In genomic region chrX:139596404-139596803, GRCm38 (mm10) we compare ENCODE assay signal across 19 mouse cellular contexts. TPM values are rescaled to one million over a fixed set of nuclear protein-coding genes. Genes with fewer than 3 reads are reported as not detected.
DNase-seq lines count a peak whose midpoint lies in the region; ATAC-seq and TF ChIP-seq lines count a peak whose summit lies in the region.
"Had no signal": no experiment of that assay in that cellular context is flagged by ENCODE, and none has a peak within 500 bp of the region (broad histone marks: within the 10 kb centered on the region; RNA-seq: fewer than 3 reads in every experiment).

No protein-coding gene starts in this region.

- no peak overlapping the region for H3K27ac ChIP-seq in kidney, embryonic 15.5 days
- no peak overlapping the region for H3K27ac ChIP-seq in liver, adult 2 months (replicated peaks; ENCODE audit: insufficient read depth, low read depth, low read length)
- no peak overlapping the region for H3K27ac ChIP-seq in liver, embryonic 11.5 days (ENCODE audit: low read depth, low read length)
- H3K27ac ChIP-seq in kidney, embryonic 16.5 days (ENCODE audit: low read length): no peak overlapping the region
- H3K27ac ChIP-seq in liver, postnatal 0 days (ENCODE audit: low read depth): peak overlapping the region; percentile 49; the same call in 1 of the 2 replicates
- H3K27ac ChIP-seq in midbrain, embryonic 14.5 days (replicated peaks; ENCODE audit: low read depth, low read length): no peak overlapping the region
- H3K27ac ChIP-seq: embryonic facial prominence, embryonic 12.5 days; forebrain, embryonic 15.5 days; heart, embryonic 10.5 days had no signal

- H3K4me3 ChIP-seq in kidney, embryonic 15.5 days (replicated peaks): no peak overlapping the region
- H3K4me3 ChIP-seq in liver, adult 2 months (ENCODE audit: insufficient read depth, low read depth, low read length): no peak overlapping the region
- H3K4me3 ChIP-seq in liver, embryonic 11.5 days (ENCODE audit: low read depth, low read length): no peak overlapping the region
- no peak overlapping the region for H3K4me3 ChIP-seq in kidney, embryonic 16.5 days (ENCODE audit: low read length)
- H3K4me3 ChIP-seq in liver, postnatal 0 days (ENCODE audit: low read depth, low read length): no peak overlapping the region
- H3K4me3 ChIP-seq in midbrain, embryonic 14.5 days (replicated peaks; ENCODE audit: low read depth, low read length): no peak overlapping the region
- H3K4me3 ChIP-seq: embryonic facial prominence, embryonic 12.5 days; forebrain, embryonic 15.5 days; heart, embryonic 10.5 days had no signal

- WGBS in kidney, embryonic 15.5 days: 82% methylated on average over 6 of the region's 6 CpGs
- 21% methylated on average over 6 of the region's 6 CpGs for WGBS in liver, adult 2 months
- WGBS in liver, embryonic 11.5 days: 73% methylated on average over 6 of the region's 6 CpGs
- 79% methylated on average over 6 of the region's 6 CpGs for WGBS in kidney, embryonic 16.5 days
- 65% methylated on average over 6 of the region's 6 CpGs for WGBS in liver, postnatal 0 days (ENCODE audit: insufficient replicate concordance)
- 84% methylated on average over 6 of the region's 6 CpGs for WGBS in midbrain, embryonic 14.5 days

- H3K4me1 ChIP-seq in kidney, embryonic 15.5 days: no peaks in the 10 kb centered on the region
- peaks cover 1% of the 10 kb centered on the region; the same call in 1 of the 2 replicates for H3K4me1 ChIP-seq in liver, adult 2 months (ENCODE audit: control insufficient read depth, insufficient read depth, low read length)
- H3K4me1 ChIP-seq in liver, embryonic 11.5 days (replicated peaks; ENCODE audit: control insufficient read depth, insufficient read depth, low read length): no peaks in the 10 kb centered on the region
- H3K4me1 ChIP-seq in kidney, embryonic 16.5 days (ENCODE audit: insufficient read depth, low read length): no peaks in the 10 kb centered on the region
- H3K4me1 ChIP-seq in liver, postnatal 0 days (ENCODE audit: insufficient read depth): no peaks in the 10 kb centered on the region
- H3K4me1 ChIP-seq in midbrain, embryonic 14.5 days (ENCODE audit: control insufficient read depth, insufficient read depth, low read length): no peaks in the 10 kb centered on the region
- H3K4me1 ChIP-seq: embryonic facial prominence, embryonic 12.5 days; forebrain, embryonic 15.5 days; heart, embryonic 10.5 days had no signal

- H3K27me3 ChIP-seq in kidney, embryonic 15.5 days: peaks cover 24% of the 10 kb centered on the region
- H3K27me3 ChIP-seq in liver, adult 2 months (ENCODE audit: control insufficient read depth, insufficient read depth, low read length): no peaks in the 10 kb centered on the region
- no peaks in the 10 kb centered on the region for H3K27me3 ChIP-seq in liver, embryonic 11.5 days (replicated peaks; ENCODE audit: control insufficient read depth, insufficient read depth, low read length)
- peaks cover 2% of the 10 kb centered on the region; the same call in 1 of the 2 replicates for H3K27me3 ChIP-seq in kidney, embryonic 16.5 days (ENCODE audit: insufficient read depth, low read length)
- no peaks in the 10 kb centered on the region for H3K27me3 ChIP-seq in liver, postnatal 0 days (ENCODE audit: insufficient read depth, low read length)
- H3K27me3 ChIP-seq in midbrain, embryonic 14.5 days (ENCODE audit: control insufficient read depth, insufficient read depth, low read length): no peaks in the 10 kb centered on the region; the same call in 1 of the 2 replicates
- H3K27me3 ChIP-seq: embryonic facial prominence, embryonic 12.5 days; forebrain, embryonic 15.5 days had no signal

- peak; percentile 43 for DNase-seq in kidney, adult 11 months
- DNase-seq in liver, adult 2 months (ENCODE audit: extremely low read depth, low read depth, low spot score): peak; percentile 93
- DNase-seq in liver, embryonic 11.5 days (ENCODE audit: low spot score): no peak
- no peak for DNase-seq in liver, postnatal 0 days
- DNase-seq in spleen, postnatal 36 days (ENCODE audit: low spot score in 2 of 2): no peak
- DNase-seq in midbrain, embryonic 14.5 days: no peak
- DNase-seq: adrenal gland, postnatal 14 days; cerebellum, adult 11-12 months; cerebellum, adult 9-10 months; cerebellum, postnatal 25 days; gastrocnemius, postnatal 10 days; heart, adult 18-20 months; heart, postnatal 10 days; heart, postnatal 4 days had no signal

- peak; percentile 45; the same call in 1 of the 2 replicates for TF ChIP-seq EP300 in liver, postnatal 0 days (IDR thresholded peaks at IDR 0.05; ENCODE audit: low read depth)

- no peak for TF ChIP-seq CTCF in liver, adult 2 months (IDR thresholded peaks at IDR 0.05; ENCODE audit: low read depth, low read length)
- TF ChIP-seq CTCF in liver, postnatal 0 days (IDR thresholded peaks at IDR 0.05; ENCODE audit: low read depth): no peak

- no peaks in the 10 kb centered on the region for H3K36me3 ChIP-seq in kidney, embryonic 15.5 days
- no peaks in the 10 kb centered on the region for H3K36me3 ChIP-seq in liver, adult 2 months (ENCODE audit: control insufficient read depth, insufficient read depth, low read length)
- no peaks in the 10 kb centered on the region for H3K36me3 ChIP-seq in liver, embryonic 11.5 days (ENCODE audit: control insufficient read depth, insufficient read depth, low read length)
- no peaks in the 10 kb centered on the region for H3K36me3 ChIP-seq in kidney, embryonic 16.5 days (ENCODE audit: insufficient read depth, low read length)
- no peaks in the 10 kb centered on the region for H3K36me3 ChIP-seq in liver, postnatal 0 days (replicated peaks; ENCODE audit: insufficient read depth, low read length)
- no peaks in the 10 kb centered on the region for H3K36me3 ChIP-seq in midbrain, embryonic 14.5 days (ENCODE audit: control insufficient read depth, insufficient read depth, low read length)
- H3K36me3 ChIP-seq: embryonic facial prominence, embryonic 12.5 days; forebrain, embryonic 15.5 days; heart, embryonic 10.5 days had no signal

- H3K9me3 ChIP-seq in kidney, embryonic 15.5 days (replicated peaks): no peaks in the 10 kb centered on the region
- H3K9me3 ChIP-seq in liver, embryonic 11.5 days (ENCODE audit: control insufficient read depth, low read length): no peaks in the 10 kb centered on the region
- no peaks in the 10 kb centered on the region for H3K9me3 ChIP-seq in kidney, embryonic 16.5 days (ENCODE audit: low read length)
- H3K9me3 ChIP-seq in liver, postnatal 0 days (ENCODE audit: low read length): no peaks in the 10 kb centered on the region
- no peaks in the 10 kb centered on the region for H3K9me3 ChIP-seq in midbrain, embryonic 14.5 days (ENCODE audit: control insufficient read depth, low read length)
- H3K9me3 ChIP-seq: embryonic facial prominence, embryonic 12.5 days; forebrain, embryonic 15.5 days; heart, embryonic 10.5 days had no signal

- no peak for ATAC-seq in kidney, embryonic 15.5 days (replicated peaks; ENCODE audit: low FRiP score)
- no peak for ATAC-seq in liver, embryonic 11.5 days (replicated peaks; ENCODE audit: low FRiP score)
- 0 out of 2 replicates have a peak, but pooled peaks have one; percentile 51 for ATAC-seq in kidney, embryonic 16.5 days (ENCODE audit: low FRiP score, low TSS enrichment)
- peak; percentile 99 for ATAC-seq in liver, postnatal 0 days
- no peak for ATAC-seq in midbrain, embryonic 14.5 days (ENCODE audit: low FRiP score, low TSS enrichment)
- ATAC-seq: forebrain, embryonic 15.5 days had no signal

- H3K79me2 ChIP-seq in liver, adult 2 months (ENCODE audit: control insufficient read depth, insufficient read depth, low read length): no peaks in the 10 kb centered on the region

- H3K4me2 ChIP-seq in kidney, embryonic 15.5 days: no peak overlapping the region
- H3K4me2 ChIP-seq in liver, embryonic 11.5 days: no peak overlapping the region
- no peak overlapping the region for H3K4me2 ChIP-seq in kidney, embryonic 16.5 days (replicated peaks; ENCODE audit: low read depth, low read length)
- no peak overlapping the region for H3K4me2 ChIP-seq in liver, postnatal 0 days (ENCODE audit: low read depth, low read length)
- no peak overlapping the region for H3K4me2 ChIP-seq in midbrain, embryonic 14.5 days (ENCODE audit: low read length)
- H3K4me2 ChIP-seq: embryonic facial prominence, embryonic 12.5 days; forebrain, embryonic 15.5 days had no signal

- TF ChIP-seq POLR2A in liver, adult 2 months (IDR thresholded peaks at IDR 0.05; ENCODE audit: extremely low read depth, insufficient read depth, low read length): no peak

- H3K9ac ChIP-seq in kidney, embryonic 15.5 days: no peak overlapping the region
- no peak overlapping the region for H3K9ac ChIP-seq in liver, adult 2 months (ENCODE audit: low read depth, low read length)
- H3K9ac ChIP-seq in liver, embryonic 11.5 days (ENCODE audit: low read depth, low read length): no peak overlapping the region
- no peak overlapping the region for H3K9ac ChIP-seq in kidney, embryonic 16.5 days (replicated peaks; ENCODE audit: low read length)
- H3K9ac ChIP-seq in liver, postnatal 0 days (replicated peaks): no peak overlapping the region
- H3K9ac ChIP-seq in midbrain, embryonic 14.5 days (replicated peaks; ENCODE audit: low read length): no peak overlapping the region
- H3K9ac ChIP-seq: embryonic facial prominence, embryonic 12.5 days; forebrain, embryonic 15.5 days had no signal

RNA-seq across cellular contexts. Expression of gene Rnf128, which starts 33.3 kb away (rescaled TPM):
- polyA plus RNA-seq in kidney, embryonic 15.5 days (2015; fragmentation: Nextera tagmentation; extraction: Ambion mirVana): 35.9 and 38.5 TPM in 2 replicates
- 74.4 and 84.5 TPM in 2 replicates for total RNA-seq in liver, adult 2 months (2014; rRNA removed)
- 40.3 and 43.8 TPM in 2 replicates for polyA plus RNA-seq in liver, adult 2 months (2012; rRNA removed)
- polyA plus RNA-seq in liver, embryonic 11.5 days (2014; fragmentation: Nextera tagmentation; extraction: Ambion mirVana): 52.9 and 57.4 TPM in 2 replicates
- 46.4 and 47.5 TPM in 2 replicates for polyA plus RNA-seq in kidney, embryonic 16.5 days (2015; fragmentation: Nextera tagmentation; extraction: Ambion mirVana)
- 91.1 and 96.0 TPM in 2 replicates for polyA plus RNA-seq in liver, postnatal 0 days (2015; fragmentation: Nextera tagmentation; extraction: Ambion mirVana)
- 3.6 and 4.2 TPM in 2 replicates for polyA plus RNA-seq in midbrain, embryonic 14.5 days (2014; fragmentation: Nextera tagmentation; extraction: Ambion mirVana)

Comparison
In these comparisons a context has a peak if more than half of its experiments do, and no peak if none do; other contexts are left out.
1. DNase-seq: peak in kidney, adult 11 months (single experiment) and liver, adult 2 months (single experiment); none in liver, embryonic 11.5 days (single experiment), liver, postnatal 0 days (single experiment), spleen, postnatal 36 days (0 of 2) and midbrain, embryonic 14.5 days (single experiment).
2. ATAC-seq: peak in kidney, embryonic 16.5 days (single experiment) and liver, postnatal 0 days (single experiment); none in kidney, embryonic 15.5 days (single experiment), liver, embryonic 11.5 days (single experiment) and midbrain, embryonic 14.5 days (single experiment).